Mouse (Mus musculus) heart, adult 2 months (tissue): ENCODE results near the gene Ago3.

Experiments
- CTCF ChIP-seq: fragments of 200-600 bp; IDR thresholded peaks from 2 replicates; pipeline ENCODE4 v1.8.1; 2022; ENCODE audit warnings: antibody characterized with exemption, mild to moderate bottlenecking, moderate library complexity
- EP300 ChIP-seq: fragments of 200-500 bp; IDR thresholded peaks from 2 replicates; pipeline ENCODE4 v1.6.1; 2011; ENCODE audit warnings: low read depth, low read length, control low read depth; ENCODE audit not compliant: insufficient read depth
- POLR2A ChIP-seq: fragments of 200-500 bp; IDR thresholded peaks from 2 replicates; pipeline ENCODE4 v1.6.1; 2011; ENCODE audit warnings: mild to moderate bottlenecking, low read depth, low read length, control low read depth; ENCODE audit not compliant: insufficient read depth

GRCm38 (mm10) chr4:126423866-126424265 lies 5.5 kb downstream of the Ago3 start:
- TF ChIP-seq CTCF, result no peak
- no peak for TF ChIP-seq EP300
- TF ChIP-seq POLR2A, result no peak
